Mouse (Mus musculus): Measurements from ENCODE around the gene Srebf1.

Srebf1 gene

GRCm38 (mm10) chr11:60205026-60205425 lies 17.4 kb downstream of the Srebf1 start:
- DNase-seq (ENCODE audit: low spot score): no peak

- no peak for DNase-seq (ENCODE audit: low spot score)
Observed at GRCm38 (mm10) chr11:60202710-60203638, 19.4 kb downstream of the Srebf1 start.

- DNase-seq (ENCODE audit: low spot score): no peak
Observed at GRCm38 (mm10) chr11:60200384-60200783, 22.0 kb downstream of the Srebf1 start.

GRCm38 (mm10) chr11:60199702-60200184 lies 22.6 kb downstream of the Srebf1 start:
- DNase-seq (ENCODE audit: low spot score): peak; percentile 94

GRCm38 (mm10) chr11:60198651-60199050 lies 23.7 kb downstream of the Srebf1 start:
- DNase-seq (ENCODE audit: low spot score): no peak

GRCm38 (mm10) chr11:60197998-60198619 lies 24.3 kb downstream of the Srebf1 start:
- no peak for DNase-seq (ENCODE audit: low spot score)

GRCm38 (mm10) chr11:60196344-60196743 lies 26.0 kb downstream of the Srebf1 start:
- no peak for DNase-seq (ENCODE audit: low spot score)

GRCm38 (mm10) chr11:60195108-60195507 lies 27.3 kb downstream of the Srebf1 start:
- DNase-seq (ENCODE audit: low spot score): no peak

- DNase-seq (ENCODE audit: low spot score): no peak
Observed at GRCm38 (mm10) chr11:60193556-60193955, 28.8 kb downstream of the Srebf1 start.

- DNase-seq (ENCODE audit: low spot score): no peak
Observed at GRCm38 (mm10) chr11:60192534-60192933, 29.8 kb downstream of the Srebf1 start.

GRCm38 (mm10) chr11:60190055-60190641 lies 32.2 kb downstream of the Srebf1 start:
- no peak for DNase-seq (ENCODE audit: low spot score)

GRCm38 (mm10) chr11:60189501-60190040 lies 32.8 kb downstream of the Srebf1 start:
- no peak for DNase-seq (ENCODE audit: low spot score)

GRCm38 (mm10) chr11:60188275-60188853 lies 34.0 kb downstream of the Srebf1 start:
- DNase-seq (ENCODE audit: low spot score): no peak

GRCm38 (mm10) chr11:60187070-60187469 lies 35.3 kb downstream of the Srebf1 start:
- DNase-seq (ENCODE audit: low spot score): no peak

- peak; percentile 65 for DNase-seq (ENCODE audit: low spot score)
Observed at GRCm38 (mm10) chr11:60185396-60186231, 36.8 kb downstream of the Srebf1 start.

- no peak for DNase-seq (ENCODE audit: low spot score)
Observed at GRCm38 (mm10) chr11:60184346-60185325, 37.7 kb downstream of the Srebf1 start.

GRCm38 (mm10) chr11:60182741-60183140 lies 39.6 kb downstream of the Srebf1 start:
- DNase-seq (ENCODE audit: low spot score): no peak

- DNase-seq (ENCODE audit: low spot score): no peak
Observed at GRCm38 (mm10) chr11:60182116-60182670, 40.2 kb downstream of the Srebf1 start.

- no peak for DNase-seq (ENCODE audit: low spot score)
Observed at GRCm38 (mm10) chr11:60178506-60178905, 43.9 kb downstream of the Srebf1 start.

GRCm38 (mm10) chr11:60178005-60178404 lies 44.4 kb downstream of the Srebf1 start:
- no peak for DNase-seq (ENCODE audit: low spot score)
